Mouse (Mus musculus) Patski (cell line): ENCODE measurements around the gene Trmt44. TPM values are rescaled to one million over a fixed set of nuclear protein-coding genes. Genes with fewer than 3 reads are reported as not detected.

Experiments
- ATAC-seq: fragments of 100-300 bp; one replicate; pipeline ENCODE4 v1.8.0; 2021
- CTCF ChIA-PET: fragments of 350-600 bp; sonication (Branson Sonifier 250); formaldehyde crosslinking; loops from one replicate; lab custom pipeline; 2022; ENCODE audit warnings: inconsistent platforms; lab: Charles Lee
- POLR2A ChIA-PET: fragments of 350-600 bp; sonication (Branson Sonifier 250); formaldehyde crosslinking; loops from one replicate; lab custom pipeline; 2022; ENCODE audit warnings: antibody characterized with exemption, inconsistent platforms; lab: Charles Lee
- DNase-seq: peaks from one replicate; pipeline ENCODE4 v3.0.0-alpha.2; 2011; ENCODE audit warnings: low read depth, low spot score
- H3K27me3 ChIP-seq: fragments of 371-371 bp; one replicate; pipeline ENCODE4 v1.5.1; 2021
- CTCF ChIP-seq: fragments of 100-300 bp; IDR thresholded peaks from one replicate; pipeline ENCODE4 v1.5.1; 2021
- in situ Hi-C: fragments of 300-500 bp; cut with MboI; formaldehyde crosslinking; loops from 3 replicates; pipeline ENCODE4 v1.11.1; 2018; ENCODE audit warnings: low pct_unique_long_range_greater_than_20kb, mixed read lengths
- polyA plus RNA-seq: library from polyadenylated mRNA; unstranded; gene quantifications from one replicate; pipeline ENCODE4 v1.2.3, GENCODE M21; 2021

The Trmt44 gene
- polyA plus RNA-seq, 1 experiment from 2014 or later = 6.1 TPM

- DNase-seq (no peak), ATAC-seq (no peak)
- no peaks in the 10 kb centered on the region for H3K27me3 ChIP-seq
- POLR2A ChIA-PET = no interaction called here
- TF ChIP-seq CTCF = no peak
- CTCF ChIA-PET = interaction anchor here (1.2 kb wide), 1 partner anchor 57 kb away, joined by 3 read pairs; no protein-coding TSS in a partner anchor
- in situ Hi-C loops = no loop called here
These were observed 33.7 kb upstream of the Trmt44 start for GRCm38 (mm10) chr5:35608559-35608958.

GRCm38 (mm10) chr5:35607784-35608183 is 32.9 kb upstream of the Trmt44 start:
- CTCF ChIA-PET = interaction anchor here (0.8 to 1.2 kb wide), 2 partner anchors 57 to 79 kb away, joined by 3 read pairs; no protein-coding TSS in a partner anchor
- H3K27me3 ChIP-seq = no peaks in the 10 kb centered on the region
- DNase-seq = no peak
- no peak for TF ChIP-seq CTCF
- no peak for ATAC-seq
- in situ Hi-C loops = no loop called here
- POLR2A ChIA-PET = no interaction called here

- ChIA-PET POLR2A (interaction anchor here (0.6 to 1.0 kb wide), 3 partner anchors 8 to 1091 kb away, joined by 3 to 7 read pairs (median 3); no protein-coding TSS in a partner anchor), CTCF (interaction anchor here (0.7 kb wide), 1 partner anchor 94 kb away, joined by 3 read pairs; no protein-coding TSS in a partner anchor)
- ATAC-seq (no peak), DNase-seq (no peak)
- in situ Hi-C loops = no loop called here
- no peak for TF ChIP-seq CTCF
- H3K27me3 ChIP-seq = no peaks in the 10 kb centered on the region
These were observed 31.9 kb upstream of the Trmt44 start for GRCm38 (mm10) chr5:35606800-35607199.

- no peak for DNase-seq
- CTCF ChIA-PET = interaction anchor here (1.0 to 1.8 kb wide), 2 partner anchors 10 to 108 kb away, joined by 4 to 5 read pairs; no protein-coding TSS in a partner anchor
- H3K27me3 ChIP-seq = no peaks in the 10 kb centered on the region
- in situ Hi-C loops = no loop called here
- no peak for TF ChIP-seq CTCF
- no peak for ATAC-seq
- POLR2A ChIA-PET = no interaction called here
These were observed 30.5 kb upstream of the Trmt44 start for GRCm38 (mm10) chr5:35605355-35605754.

- in situ Hi-C loops = no loop called here
- no peaks in the 10 kb centered on the region for H3K27me3 ChIP-seq
- DNase-seq (no peak), ATAC-seq (no peak)
- no peak for TF ChIP-seq CTCF
- ChIA-PET POLR2A (interaction anchor here (0.5 to 0.6 kb wide), 2 partner anchors 56 to 128 kb away, joined by 3 to 5 read pairs; no protein-coding TSS in a partner anchor), CTCF (interaction anchor here (0.9 to 1.1 kb wide), 4 partner anchors 9 to 145 kb away, joined by 3 read pairs; no protein-coding TSS in a partner anchor)
These were observed 26.7 kb upstream of the Trmt44 start for GRCm38 (mm10) chr5:35601526-35601925.

GRCm38 (mm10) chr5:35600233-35600632 is 25.4 kb upstream of the Trmt44 start:
- no peaks in the 10 kb centered on the region for H3K27me3 ChIP-seq
- ChIA-PET CTCF (interaction anchor here (1.1 to 9.0 kb wide), 4 partner anchors 10 to 117 kb away, joined by 3 to 103 read pairs (median 4); partner anchors contain the start of gene Htra3), POLR2A (no interaction called here)
- ATAC-seq (no peak), DNase-seq (no peak)
- TF ChIP-seq CTCF = no peak
- in situ Hi-C loops = no loop called here

- POLR2A ChIA-PET = interaction anchor here (1.1 to 1.2 kb wide), 2 partner anchors 80 to 87 kb away, joined by 3 to 4 read pairs; no protein-coding TSS in a partner anchor
These were observed 21.6 kb upstream of the Trmt44 start for GRCm38 (mm10) chr5:35596169-35597160.

GRCm38 (mm10) chr5:35595706-35596105 is 20.8 kb upstream of the Trmt44 start:
- CTCF ChIA-PET = interaction anchor here (0.6 to 9.0 kb wide), 30 partner anchors 9 to 153 kb away, joined by 3 to 103 read pairs (median 4); partner anchors contain the start of genes Acox3, Htra3 and Trmt44
- in situ Hi-C loops = loop anchor here (5.0 to 10.0 kb wide), 2 partner anchors 77 to 269 kb away; no protein-coding TSS in a partner anchor
- POLR2A ChIA-PET = interaction anchor here (1.1 to 1.2 kb wide), 2 partner anchors 81 to 88 kb away, joined by 3 to 4 read pairs; no protein-coding TSS in a partner anchor
- ATAC-seq (peak; percentile 40), DNase-seq (peak; percentile 69)
- no peak for TF ChIP-seq CTCF
- H3K27me3 ChIP-seq = no peaks in the 10 kb centered on the region

More at GRCm38 (mm10) chr5:35596169-35597160, 21.6 kb upstream of the Trmt44 start:
- no peak for DNase-seq
- TF ChIP-seq CTCF = no peak
- H3K27me3 ChIP-seq = no peaks in the 10 kb centered on the region
- in situ Hi-C loops = loop anchor here (5.0 to 10.0 kb wide), 2 partner anchors 76 to 268 kb away; no protein-coding TSS in a partner anchor
- CTCF ChIA-PET = interaction anchor here (0.8 to 9.0 kb wide), 22 partner anchors 8 to 137 kb away, joined by 3 to 103 read pairs (median 5); partner anchors contain the start of genes Acox3, Htra3 and Trmt44
- ATAC-seq = no peak

- H3K27me3 ChIP-seq = no peaks in the 10 kb centered on the region
- no peak for DNase-seq
- ATAC-seq = no peak
- TF ChIP-seq CTCF = no peak
- in situ Hi-C loops = loop anchor here (5.0 to 10.0 kb wide), 3 partner anchors 78 to 270 kb away; no protein-coding TSS in a partner anchor
- POLR2A ChIA-PET = interaction anchor here (1.2 kb wide), 1 partner anchor 89 kb away, joined by 4 read pairs; no protein-coding TSS in a partner anchor
- CTCF ChIA-PET = interaction anchor here (0.9 to 9.0 kb wide), 19 partner anchors 10 to 154 kb away, joined by 3 to 103 read pairs (median 5); partner anchors contain the start of genes Acox3 and Htra3
These were observed 19.9 kb upstream of the Trmt44 start for GRCm38 (mm10) chr5:35594768-35595167.

- ChIA-PET CTCF (interaction anchor here (1.2 to 9.0 kb wide), 6 partner anchors 8 to 121 kb away, joined by 3 to 103 read pairs (median 7); partner anchors contain the start of gene Htra3), POLR2A (no interaction called here)
- ATAC-seq (no peak), DNase-seq (no peak)
- no peaks in the 10 kb centered on the region for H3K27me3 ChIP-seq
- in situ Hi-C loops = loop anchor here (5.0 to 10.0 kb wide), 2 partner anchors 119 to 272 kb away; no protein-coding TSS in a partner anchor
- TF ChIP-seq CTCF = no peak
These were observed 18.4 kb upstream of the Trmt44 start for GRCm38 (mm10) chr5:35593272-35593671.
